12 mouse cellular contexts compared by ENCODE assay signal in genomic region chr11:9025211-9025610, GRCm38 (mm10). TPM values are rescaled to one million over a fixed set of nuclear protein-coding genes. Genes with fewer than 3 reads are reported as not detected.
"Had no signal": no experiment of that assay in that cellular context is flagged by ENCODE, and none has a peak within 500 bp of the region (broad histone marks: within the 10 kb centered on the region; RNA-seq: fewer than 3 reads in every experiment).

No protein-coding gene starts in this region.

- H3K9ac ChIP-seq: limb, embryonic 12.5 days; liver, embryonic 13.5 days; liver, postnatal 0 days; midbrain, embryonic 13.5 days had no signal

- DNase-seq: kidney, postnatal 36 days; liver; liver, embryonic 13.5 days; liver, postnatal 0 days; right cerebral cortex, postnatal 14 days; thymus, postnatal 4 days had no signal

- H3K27me3 ChIP-seq: midbrain, embryonic 13.5 days had no signal

- H3K4me1 ChIP-seq: limb, embryonic 12.5 days; liver, embryonic 13.5 days; midbrain, embryonic 13.5 days had no signal

- ATAC-seq: liver, postnatal 0 days; midbrain, embryonic 13.5 days had no signal

- H3K9me3 ChIP-seq: limb, embryonic 12.5 days; liver, embryonic 13.5 days; midbrain, embryonic 13.5 days had no signal

- H3K27ac ChIP-seq: kidney, postnatal 0 days; limb, embryonic 12.5 days; liver, embryonic 13.5 days; midbrain, embryonic 13.5 days; stomach, postnatal 0 days had no signal

- H3K36me3 ChIP-seq: limb, embryonic 12.5 days; liver, embryonic 13.5 days; midbrain, embryonic 13.5 days had no signal

- H3K4me2 ChIP-seq: limb, embryonic 12.5 days; liver, embryonic 13.5 days; midbrain, embryonic 13.5 days had no signal

- H3K4me3 ChIP-seq: limb, embryonic 12.5 days; liver, embryonic 13.5 days; midbrain, embryonic 13.5 days had no signal

RNA-seq across cellular contexts. Expression of gene Sun3, which starts 23.6 kb away (rescaled TPM):
- total RNA-seq: midbrain, postnatal 0 days had no signal
- polyA plus RNA-seq: limb, embryonic 12.5 days; liver, embryonic 13.5 days; liver, postnatal 0 days; midbrain, embryonic 13.5 days; midbrain, postnatal 0 days; small intestine, adult 2 months had no signal

RNA-seq across cellular contexts. Expression of gene Pkd1l1, which starts 52.1 kb away (rescaled TPM):
- polyA plus RNA-seq: liver, postnatal 0 days; small intestine, adult 2 months had no signal
